9 mouse cellular contexts compared by ENCODE assay signal in the genomic region with DNA sequence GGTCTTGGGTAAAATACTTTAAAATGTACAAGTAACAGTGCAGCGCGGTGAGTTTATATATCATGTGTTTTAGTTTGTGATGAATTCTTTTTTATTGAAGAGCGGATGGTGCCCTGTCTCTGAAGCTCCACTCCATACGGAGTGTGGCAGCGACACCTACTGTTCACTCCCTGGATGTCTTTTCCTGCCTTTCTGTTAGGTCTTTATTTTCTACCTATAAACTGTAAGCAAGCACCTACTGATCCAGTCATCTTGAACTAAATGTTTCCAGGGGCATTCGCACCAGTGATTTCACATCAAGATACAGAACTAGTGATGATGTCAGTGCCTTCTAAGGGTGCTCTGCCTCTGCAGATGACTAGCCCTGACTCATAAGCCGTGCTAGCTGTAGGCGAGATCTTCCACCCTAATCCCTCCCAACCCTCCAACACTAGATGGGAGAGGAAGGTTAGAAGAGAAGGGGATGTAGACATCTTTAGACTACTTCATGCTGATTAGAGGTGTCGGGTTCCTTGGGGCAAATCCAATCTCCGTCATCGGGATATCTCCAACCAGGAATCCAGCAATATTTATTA. TPM values are rescaled to one million over a fixed set of nuclear protein-coding genes. Genes with fewer than 3 reads are reported as not detected.
DNase-seq lines count a peak whose midpoint lies in the region; ATAC-seq and TF ChIP-seq lines count a peak whose summit lies in the region.
"Had no signal": no experiment of that assay in that cellular context is flagged by ENCODE, and none has a peak within 500 bp of the region (broad histone marks: within the 10 kb centered on the region; RNA-seq: fewer than 3 reads in every experiment).

No protein-coding gene starts in this region.

- no peak overlapping the region for H3K4me3 ChIP-seq in liver, adult 2 months (ENCODE audit: insufficient read depth, low read depth, low read length)
- no peak overlapping the region for H3K4me3 ChIP-seq in liver, embryonic 11.5 days (ENCODE audit: low read depth, low read length)
- H3K4me3 ChIP-seq: heart, embryonic 13.5 days had no signal

- no peaks in the 10 kb centered on the region for H3K27me3 ChIP-seq in liver, adult 2 months (ENCODE audit: control insufficient read depth, insufficient read depth, low read length)
- no peaks in the 10 kb centered on the region for H3K27me3 ChIP-seq in liver, embryonic 11.5 days (replicated peaks; ENCODE audit: control insufficient read depth, insufficient read depth, low read length)
- H3K27me3 ChIP-seq: heart, embryonic 13.5 days had no signal

- no peaks in the 10 kb centered on the region for H3K79me2 ChIP-seq in liver, adult 2 months (ENCODE audit: control insufficient read depth, insufficient read depth, low read length)

- 77% methylated on average over 11 of the region's 11 CpGs for WGBS in liver, adult 2 months
- WGBS in liver, embryonic 11.5 days, result 76% methylated on average over 11 of the region's 11 CpGs

- TF ChIP-seq POLR2A in liver, adult 2 months (IDR thresholded peaks at IDR 0.05; ENCODE audit: extremely low read depth, insufficient read depth, low read length), result no peak

- H3K9ac ChIP-seq in liver, adult 2 months (ENCODE audit: low read depth, low read length), result no peak overlapping the region
- H3K9ac ChIP-seq in liver, embryonic 11.5 days (ENCODE audit: low read depth, low read length), result no peak overlapping the region
- H3K9ac ChIP-seq: heart, embryonic 13.5 days had no signal

- TF ChIP-seq CTCF in liver, adult 2 months (IDR thresholded peaks at IDR 0.05; ENCODE audit: low read depth, low read length), result peak; percentile 64; the same call in 1 of the 2 replicates

- H3K4me2 ChIP-seq in liver, embryonic 11.5 days, result no peak overlapping the region
- H3K4me2 ChIP-seq: heart, embryonic 13.5 days had no signal

- no peaks in the 10 kb centered on the region for H3K9me3 ChIP-seq in liver, embryonic 11.5 days (ENCODE audit: control insufficient read depth, low read length)
- H3K9me3 ChIP-seq: heart, embryonic 13.5 days had no signal

- H3K4me1 ChIP-seq in liver, adult 2 months (ENCODE audit: control insufficient read depth, insufficient read depth, low read length), result no peaks in the 10 kb centered on the region
- no peaks in the 10 kb centered on the region for H3K4me1 ChIP-seq in liver, embryonic 11.5 days (replicated peaks; ENCODE audit: control insufficient read depth, insufficient read depth, low read length)

- peak; percentile 11 for DNase-seq in cerebellum, adult 8-10 months
- no peak for DNase-seq in cerebellum, adult 9-11 months
- peak; percentile 41 for DNase-seq in liver, adult 2 months (ENCODE audit: extremely low read depth, low read depth, low spot score)
- no peak for DNase-seq in liver, embryonic 11.5 days (ENCODE audit: low spot score)
- DNase-seq in c-Kit-positive CD71-positive TER-119-negative erythroid progenitor cells, embryonic 14.5 days (ENCODE audit: low read depth), result peak; percentile 11
- DNase-seq in layer of hippocampus, adult 9-10 months (ENCODE audit: low spot score), result peak; percentile 53
- DNase-seq in lung, postnatal 36 days, result peak; percentile 63
- no peak for DNase-seq in spleen, adult 18-20 months

- no peak overlapping the region for H3K27ac ChIP-seq in liver, adult 2 months (replicated peaks; ENCODE audit: insufficient read depth, low read depth, low read length)
- no peak overlapping the region for H3K27ac ChIP-seq in liver, embryonic 11.5 days (ENCODE audit: low read depth, low read length)
- H3K27ac ChIP-seq: heart, embryonic 13.5 days had no signal

- ATAC-seq in liver, embryonic 11.5 days (replicated peaks; ENCODE audit: low FRiP score), result no peak

- no peaks in the 10 kb centered on the region for H3K36me3 ChIP-seq in liver, adult 2 months (ENCODE audit: control insufficient read depth, insufficient read depth, low read length)
- peaks cover 20% of the 10 kb centered on the region for H3K36me3 ChIP-seq in liver, embryonic 11.5 days (ENCODE audit: control insufficient read depth, insufficient read depth, low read length)

RNA-seq across cellular contexts. Expression of gene Kif14, which starts 55.3 kb away (rescaled TPM):
- 0.07 and 0.09 TPM in 2 replicates for total RNA-seq in liver, adult 2 months (2014; rRNA removed)
- polyA plus RNA-seq in liver, adult 2 months (2012; rRNA removed), result 0.02 TPM in 1 of 2 replicates, not detected in the other
- 9.3 and 11.3 TPM in 2 replicates for polyA plus RNA-seq in liver, embryonic 11.5 days (2014; fragmentation: Nextera tagmentation; extraction: Ambion mirVana)

Comparison
In these comparisons a context has a peak if more than half of its experiments do, and no peak if none do; other contexts are left out.
1. DNase-seq: peak in cerebellum, adult 8-10 months (single experiment), liver, adult 2 months (single experiment), c-Kit-positive CD71-positive TER-119-negative erythroid progenitor cells, embryonic 14.5 days (single experiment), layer of hippocampus, adult 9-10 months (single experiment) and lung, postnatal 36 days (single experiment); none in cerebellum, adult 9-11 months (single experiment), liver, embryonic 11.5 days (single experiment) and spleen, adult 18-20 months (0 of 2).
2. RNA of gene Kif14, which starts 55.3 kb away (polyA plus RNA-seq): 9.3 to 11.3 TPM in liver, embryonic 11.5 days; 0.02 TPM in liver, adult 2 months; every median in the first group is over 10 times any median in the second.